Mouse (Mus musculus) yolk sac, embryonic 10.5 days (tissue): Measurements from ENCODE around the gene Olfr508.
"Not testable (repeated sequence)": the region's sequence is repeated elsewhere in the genome, so short reads cannot be mapped to it uniquely, and the experiment has no call there.

Experiments used
- DNase-seq: peaks from one replicate; pipeline ENCODE4 v3.0.0-alpha.2; 2017; ENCODE audit warnings: low spot score

Olfr508 gene

GRCm38 (mm10) chr7:108629694-108630093, at the start of gene Olfr508:
Olfr508 (plus strand) TSS chr7:108629994.
- DNase-seq = no peak

- DNase-seq = no peak
Measured at GRCm38 (mm10) chr7:108589797-108590196, 40.0 kb upstream of the Olfr508 start.

GRCm38 (mm10) chr7:108601916-108602315, 27.9 kb upstream of the Olfr508 start:
- DNase-seq = not testable (repeated sequence)

- no peak for DNase-seq
Measured at GRCm38 (mm10) chr7:108610487-108610886, 19.3 kb upstream of the Olfr508 start, which contains the start of gene Olfr506. Olfr506 (plus strand) TSS chr7:108610787.

GRCm38 (mm10) chr7:108614110-108614509, 15.7 kb upstream of the Olfr508 start:
- no peak for DNase-seq

GRCm38 (mm10) chr7:108616781-108617180, 13.0 kb upstream of the Olfr508 start:
- not testable (repeated sequence) for DNase-seq

- no peak for DNase-seq
Measured at GRCm38 (mm10) chr7:108621514-108621913, 8.3 kb upstream of the Olfr508 start, which contains the start of gene Olfr507. Olfr507 (plus strand) TSS chr7:108621814.

- DNase-seq = no peak
Measured at GRCm38 (mm10) chr7:108651806-108652205, 22.0 kb downstream of the Olfr508 start, which contains the start of gene Olfr509. Olfr509 (minus strand) TSS chr7:108651906.

- no peak for DNase-seq
Measured at GRCm38 (mm10) chr7:108662419-108662818, 32.6 kb downstream of the Olfr508 start.

- no peak for DNase-seq
Measured at GRCm38 (mm10) chr7:108666118-108666517, 36.3 kb downstream of the Olfr508 start, which contains the start of gene Olfr510. Olfr510 (plus strand) TSS chr7:108666418.

GRCm38 (mm10) chr7:108671058-108671457, 41.3 kb downstream of the Olfr508 start:
- no peak for DNase-seq

- DNase-seq = no peak
Measured at GRCm38 (mm10) chr7:108678886-108679285, 49.1 kb downstream of the Olfr508 start.
